Mouse (Mus musculus) midbrain, embryonic 16.5 days (tissue): ENCODE data around the gene Shisa7. TPM values are rescaled to one million over a fixed set of nuclear protein-coding genes. Genes with fewer than 3 reads are reported as not detected.
A peak's percentile ranks its signal among the peaks of the same experiment; 100 is the strongest.
"Not testable (repeated sequence)": the region's sequence is repeated elsewhere in the genome, so short reads cannot be mapped to it uniquely, and the experiment has no call there.

Experiments used
- ATAC-seq: fragments of 200-750 bp; cut with Nextera tagmentation; 2 replicates; pipeline ENCODE4 v1.8.0; 2017; ENCODE audit warnings: moderate TSS enrichment
- H3K27ac ChIP-seq: fragments of 300-500 bp; sonication (generic); 2 replicates; pipeline ENCODE4 v1.5.1; 2014; ENCODE audit warnings: mild to moderate bottlenecking, low read length, mixed read lengths
- H3K27me3 ChIP-seq: fragments of 300-500 bp; sonication (generic); 2 replicates; pipeline ENCODE4 v1.6.1; 2014; ENCODE audit warnings: low read depth, low read length, mixed read lengths; ENCODE audit not compliant: control insufficient read depth, insufficient read depth
- H3K36me3 ChIP-seq: fragments of 300-500 bp; sonication (generic); 2 replicates; pipeline ENCODE4 v1.6.1; 2014; ENCODE audit warnings: mild to moderate bottlenecking, low read length, moderate library complexity, mixed read lengths; ENCODE audit not compliant: control insufficient read depth, insufficient read depth
- H3K4me1 ChIP-seq: fragments of 300-500 bp; sonication (generic); 2 replicates; pipeline ENCODE4 v1.6.1; 2014; ENCODE audit warnings: mild to moderate bottlenecking, low read length, mixed read lengths; ENCODE audit not compliant: control insufficient read depth, insufficient read depth
- H3K4me2 ChIP-seq: fragments of 300-500 bp; sonication (generic); 2 replicates; pipeline ENCODE4 v1.6.1; 2014; ENCODE audit warnings: mild to moderate bottlenecking, low read length, mixed read lengths
- H3K4me3 ChIP-seq: fragments of 300-500 bp; sonication (generic); 2 replicates; pipeline ENCODE4 v1.5.1; 2014; ENCODE audit warnings: low read depth, mild to moderate bottlenecking, low read length, moderate library complexity, mixed read lengths
- H3K9ac ChIP-seq: fragments of 300-500 bp; sonication (generic); 2 replicates; pipeline ENCODE4 v1.6.1; 2014; ENCODE audit warnings: low read depth, low read length, mixed read lengths
- H3K9me3 ChIP-seq: fragments of 300-500 bp; sonication (generic); replicated peaks from 2 replicates; pipeline ENCODE4 v1.6.1; 2014; ENCODE audit warnings: mild to moderate bottlenecking, low read length, mixed read lengths; ENCODE audit not compliant: control insufficient read depth, poor library complexity, severe bottlenecking
- WGBS: fragments of 180-500 bp; shearing (Covaris S2); extraction: QIAGEN DNeasy Blood & Tissue Kit; methylation state at CpG from one replicate; pipeline ENCODE4 v1.1.7; 2014; 5-methylcytosine and 5-hydroxymethylcytosine counted together
- polyA plus RNA-seq: library from polyadenylated mRNA; unstranded; fragments of >200 nt; fragmentation: Nextera tagmentation; extraction: Ambion mirVana; gene quantifications from 2 replicates; pipeline ENCODE4 v1.2.1, GENCODE M21; 2015

Shisa7 gene
- polyA plus RNA-seq, 1 experiment from 2014 or later = 14.6 TPM

DNA sequence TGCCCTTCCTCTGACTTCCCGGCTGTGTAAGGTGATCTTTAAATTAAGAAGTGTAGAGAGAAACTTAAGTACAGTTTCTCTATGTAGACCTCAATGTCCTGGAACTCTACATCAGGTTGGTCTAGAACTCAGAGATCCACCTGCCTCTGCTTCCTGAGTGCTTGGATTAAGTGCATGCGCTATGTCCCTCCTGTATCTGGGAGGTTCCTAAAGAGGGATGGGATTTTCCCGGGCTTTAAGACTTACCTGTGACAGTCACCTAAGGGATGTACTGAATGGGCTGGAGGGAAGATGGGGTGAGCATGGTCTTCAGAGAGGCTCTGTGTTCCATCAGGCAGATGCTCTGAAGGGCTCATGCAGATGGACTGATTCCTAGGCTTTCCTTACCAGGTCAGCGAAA is 50.8 kb downstream of the Shisa7 start:
- Histone ChIP-seq H3K27me3 (no peaks in the 10 kb centered on the region), H3K9ac (peak overlapping the region; percentile 96), H3K4me2 (peak overlapping the region; percentile 70), H3K36me3 (peaks cover 16% of the 10 kb centered on the region), H3K27ac (no peak overlapping the region), H3K4me1 (peaks cover 12% of the 10 kb centered on the region), H3K4me3 (peak overlapping the region; percentile 90), H3K9me3 (no peaks in the 10 kb centered on the region)
- ATAC-seq = no peak
- WGBS = 42% methylated on average over 4 of the region's 4 CpGs

DNA sequence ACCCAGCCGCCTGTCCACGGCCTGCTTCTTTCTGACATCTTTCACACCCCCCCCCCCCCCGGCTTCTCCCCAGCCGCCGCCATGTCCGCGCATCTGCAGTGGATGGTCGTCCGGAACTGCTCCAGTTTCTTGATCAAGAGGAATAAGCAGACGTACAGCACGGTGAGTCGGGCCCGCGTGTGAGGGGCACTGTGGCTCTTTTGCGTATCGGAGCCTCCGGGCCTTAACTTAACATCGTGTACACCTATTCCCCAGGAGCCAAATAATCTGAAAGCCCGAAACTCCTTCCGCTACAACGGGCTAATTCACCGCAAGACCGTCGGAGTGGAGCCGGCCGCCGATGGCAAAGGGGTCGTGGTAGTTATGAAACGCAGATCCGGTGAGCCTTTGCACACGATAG is 51.2 kb downstream of the Shisa7 start:
- not testable (repeated sequence) for H3K9me3 ChIP-seq, H3K27me3 ChIP-seq, ATAC-seq
- Histone ChIP-seq H3K9ac (peak overlapping the region; percentile 96), H3K4me3 (peak overlapping the region; percentile 90), H3K4me2 (peak overlapping the region; percentile 70), H3K36me3 (peaks cover 16% of the 10 kb centered on the region), H3K4me1 (peaks cover 13% of the 10 kb centered on the region), H3K27ac (peak overlapping the region; percentile 90)
- WGBS = under 1% methylated on average over 31 of the region's 31 CpGs

DNA sequence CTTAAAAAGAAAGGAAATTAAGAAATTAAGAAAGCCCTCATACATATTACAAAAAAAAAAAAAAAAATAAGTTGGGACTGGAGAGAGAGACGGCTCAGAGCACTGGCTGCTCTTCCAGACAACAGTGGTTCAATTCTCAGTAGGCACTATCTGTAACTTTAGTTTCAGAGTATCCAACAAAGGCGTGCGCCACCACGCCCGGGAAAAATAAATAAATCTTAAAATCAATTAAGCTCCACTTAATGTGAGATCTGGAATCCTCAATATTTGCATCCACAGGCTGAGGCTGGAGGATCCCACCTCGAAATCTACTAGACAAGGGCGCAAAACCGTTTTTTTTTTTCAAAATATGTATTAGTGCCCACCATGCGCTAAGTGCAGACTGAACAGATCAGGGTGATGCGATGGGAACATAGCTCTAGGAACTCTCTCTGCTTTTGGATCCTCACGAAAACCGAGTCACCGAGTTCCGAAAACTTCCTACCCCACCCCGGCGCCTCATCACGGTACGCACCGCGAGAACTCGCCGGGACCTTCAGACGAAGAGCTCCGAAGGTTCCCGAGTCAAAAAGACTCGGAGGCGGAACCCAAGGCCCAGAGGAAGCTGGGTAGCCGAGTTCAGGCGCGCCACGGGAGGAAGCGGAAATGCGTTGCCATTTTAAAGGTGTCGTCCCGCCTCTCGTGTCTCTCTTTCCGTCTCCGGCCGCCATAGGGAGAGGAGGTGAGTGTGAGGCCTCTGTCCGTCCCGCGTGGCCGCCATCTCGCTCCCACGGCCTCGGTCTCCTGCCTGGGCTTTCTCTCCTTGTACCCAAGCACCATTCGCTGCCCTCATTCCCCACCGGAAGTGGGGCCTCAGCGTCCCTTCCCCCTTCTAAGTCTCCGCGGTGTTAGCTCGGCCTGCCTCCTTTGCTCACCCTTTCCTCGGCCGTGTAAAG is 52.0 kb downstream of the Shisa7 start, which contains the start of gene Rpl28:
Gene Rpl28, plus strand, starts transcription at position 597 of the 935 bp plus-strand sequence.
- Histone ChIP-seq H3K36me3 (peaks cover 16% of the 10 kb centered on the region), H3K4me2 (peak within 1 kb of the TSS; percentile 70), H3K4me1 (peaks cover 16% of the 10 kb centered on the region), H3K27me3 (no peaks in the 10 kb centered on the region), H3K9ac (peak within 1 kb of the TSS; percentile 96), H3K27ac (peak within 1 kb of the TSS; percentile 90), H3K9me3 (no peaks in the 10 kb centered on the region), H3K4me3 (peak within 1 kb of the TSS; percentile 90)
- ATAC-seq = peak; percentile 88
- 2% methylated on average over 54 of the region's 54 CpGs for WGBS

DNA sequence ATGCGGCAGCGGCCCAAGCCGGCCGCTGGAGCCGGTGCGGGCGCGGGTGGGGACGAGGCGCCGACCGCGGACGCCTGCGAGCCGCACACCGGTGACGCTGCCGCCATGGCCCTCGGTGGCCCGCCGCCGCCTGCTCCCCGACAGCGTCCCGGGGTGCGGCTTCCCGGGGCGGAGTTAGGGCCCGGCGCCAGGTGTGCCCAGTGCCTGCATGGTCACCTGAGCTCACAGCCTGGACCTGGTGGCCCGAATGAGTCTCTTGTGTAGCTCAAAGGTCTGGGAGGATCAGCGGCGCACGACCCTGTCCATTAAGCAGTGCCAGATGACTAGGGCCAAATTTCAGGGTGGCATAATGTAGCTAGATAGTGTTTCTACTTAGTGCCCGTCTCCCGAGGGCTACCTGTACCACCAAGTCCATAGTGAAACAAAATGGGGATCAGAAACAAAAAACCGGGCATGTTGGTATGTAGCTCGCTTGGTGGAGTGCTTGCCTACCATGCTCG is 55.0 kb downstream of the Shisa7 start, which contains the start of gene Tmem238:
Gene Tmem238, minus strand, starts transcription at position 221 of the 500 bp plus-strand sequence.
- peak within 1 kb of the TSS; percentile 67 for H3K27ac ChIP-seq

DNA sequence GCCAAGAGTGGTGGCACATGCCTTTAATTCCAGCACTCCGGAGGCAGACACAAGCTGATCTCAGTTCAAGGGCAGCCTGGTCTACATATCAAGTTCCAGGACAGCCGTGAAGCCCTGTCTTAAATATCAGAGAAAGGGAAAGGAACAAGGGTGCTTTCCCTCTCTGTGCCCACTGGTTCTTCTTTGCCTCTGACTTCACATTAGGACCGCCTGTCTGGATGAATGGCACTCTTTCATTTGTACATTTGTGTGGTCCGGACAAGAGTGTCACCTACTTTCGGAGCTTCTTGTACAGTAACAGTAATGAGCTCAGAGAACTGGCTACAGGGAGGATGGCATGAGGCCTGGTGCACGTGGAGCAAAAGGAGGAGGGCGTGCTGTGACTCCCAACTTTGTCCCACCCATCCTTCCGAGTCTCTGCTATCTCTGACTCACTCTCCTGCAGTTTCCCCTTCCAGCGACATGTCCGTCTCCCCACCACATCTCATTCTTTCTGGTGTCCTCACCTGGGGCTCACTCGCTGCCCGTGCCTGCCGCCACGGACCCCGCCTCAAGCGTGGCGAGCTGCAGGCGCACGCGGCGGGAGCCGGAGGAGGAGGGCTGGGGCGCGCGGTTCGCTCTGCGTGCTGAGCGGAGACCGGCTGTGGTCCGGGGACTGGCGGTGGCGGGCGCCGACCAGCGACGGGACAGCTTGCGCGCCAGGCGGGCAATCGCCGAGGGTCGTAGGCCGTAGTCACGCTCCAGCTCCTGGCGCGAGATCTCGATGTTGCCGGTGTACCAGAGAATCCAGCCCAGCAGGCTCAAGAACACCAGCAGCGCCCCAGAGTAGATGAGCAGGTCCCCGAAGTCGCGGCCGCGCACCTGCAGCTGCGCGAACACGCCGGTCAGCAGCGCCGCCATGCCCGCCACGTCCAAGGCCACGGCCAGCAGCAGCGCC is 55.7 kb downstream of the Shisa7 start:
- H3K27me3 ChIP-seq = no peaks in the 10 kb centered on the region
- H3K27ac ChIP-seq = peak overlapping the region; percentile 67
- H3K4me1 ChIP-seq = peaks cover 10% of the 10 kb centered on the region
- peak overlapping the region; percentile 77 for H3K9ac ChIP-seq
- peak overlapping the region; percentile 63 for H3K4me3 ChIP-seq
- ATAC-seq = peak; percentile 50
- 2% methylated on average over 60 of the region's 64 CpGs for WGBS
- H3K9me3 ChIP-seq = no peaks in the 10 kb centered on the region
- H3K4me2 ChIP-seq = peak overlapping the region; percentile 80
- H3K36me3 ChIP-seq = no peaks in the 10 kb centered on the region

More for the DNA sequence above, 55.0 kb downstream of the Shisa7 start, which contains the start of gene Tmem238:
- Histone ChIP-seq H3K36me3 (peaks cover 3% of the 10 kb centered on the region; the same call in 1 of the 2 replicates), H3K9ac (peak within 1 kb of the TSS; percentile 77), H3K4me3 (peak within 1 kb of the TSS; percentile 63), H3K4me2 (peak within 1 kb of the TSS; percentile 80), H3K9me3 (no peaks in the 10 kb centered on the region), H3K4me1 (peaks cover 16% of the 10 kb centered on the region), H3K27me3 (no peaks in the 10 kb centered on the region)
- ATAC-seq = no peak
- WGBS = 14% methylated on average over 26 of the region's 40 CpGs

DNA sequence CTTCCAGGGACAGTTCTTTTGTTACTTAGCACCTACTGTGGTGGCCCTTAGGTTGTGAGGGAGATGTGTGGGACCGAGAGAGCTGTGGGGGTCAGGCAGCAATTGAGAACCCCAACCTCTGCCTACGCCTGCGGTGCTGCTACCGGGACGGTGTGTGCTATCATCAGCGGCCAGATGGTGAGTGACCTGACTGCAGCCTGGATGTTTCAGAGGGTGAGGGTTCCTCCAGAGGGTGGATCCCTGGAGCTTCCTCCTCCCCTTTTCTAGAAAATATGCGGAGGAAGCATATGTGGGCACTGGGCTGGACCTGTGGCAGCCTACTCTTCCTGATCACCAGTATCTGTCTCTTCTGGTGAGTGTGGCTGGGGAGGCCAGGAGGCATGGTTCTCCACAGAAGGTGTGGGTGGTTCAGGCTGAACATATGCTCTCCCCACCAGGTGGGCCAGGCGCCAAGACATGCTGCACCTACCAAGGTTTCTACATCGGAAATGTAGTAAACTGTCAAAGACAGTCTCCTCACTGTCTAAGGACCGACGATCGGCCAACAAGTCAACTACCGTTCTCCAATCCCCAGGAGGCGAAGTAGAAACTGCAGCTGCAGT is 60.7 kb downstream of the Shisa7 start:
- no peak overlapping the region for H3K4me3 ChIP-seq
- peaks cover 8% of the 10 kb centered on the region for H3K27me3 ChIP-seq
- peaks cover 4% of the 10 kb centered on the region; the same call in 1 of the 2 replicates for H3K4me1 ChIP-seq
- no peak for ATAC-seq
- H3K4me2 ChIP-seq = no peak overlapping the region
- no peak overlapping the region for H3K9ac ChIP-seq
- H3K27ac ChIP-seq = no peak overlapping the region
- WGBS = 82% methylated on average over 14 of the region's 14 CpGs
- no peaks in the 10 kb centered on the region for H3K9me3 ChIP-seq
- no peaks in the 10 kb centered on the region for H3K36me3 ChIP-seq

DNA sequence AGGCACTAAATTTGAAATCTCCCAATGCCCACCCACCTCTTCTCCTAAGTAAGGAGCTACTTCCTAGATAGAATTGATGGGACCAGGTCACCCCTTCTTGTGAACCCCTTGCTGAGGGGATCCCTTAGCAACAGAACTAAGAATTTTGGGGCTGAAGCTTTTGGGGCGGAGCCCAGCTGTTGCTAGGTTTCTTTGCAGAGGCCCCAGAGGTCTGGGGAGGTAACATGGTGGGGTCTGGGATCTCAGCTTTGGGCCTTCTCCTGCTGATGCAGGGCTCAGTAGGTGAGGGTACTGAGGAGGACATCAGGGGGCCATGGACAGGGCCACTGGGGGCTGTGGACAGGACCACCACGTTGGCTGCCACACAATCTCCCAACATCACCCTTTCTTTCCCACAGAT is 61.7 kb downstream of the Shisa7 start, which contains the start of the genes Il11 and Tmem190:
Gene Il11, minus strand, starts transcription at position 101 of the 400 bp plus-strand sequence.
Gene Tmem190, plus strand, starts transcription at position 179 of the 400 bp plus-strand sequence.
- WGBS = 86% methylated on average over 2 of the region's 2 CpGs
- H3K4me2 ChIP-seq = no peak within 1 kb of the TSS
- no peaks in the 10 kb centered on the region for H3K4me1 ChIP-seq
- H3K4me3 ChIP-seq = no peak within 1 kb of the TSS
- H3K36me3 ChIP-seq = no peaks in the 10 kb centered on the region
- H3K27me3 ChIP-seq = peaks cover 17% of the 10 kb centered on the region
- H3K27ac ChIP-seq = no peak within 1 kb of the TSS
- no peaks in the 10 kb centered on the region for H3K9me3 ChIP-seq
- ATAC-seq = no peak
- H3K9ac ChIP-seq = no peak within 1 kb of the TSS

DNA sequence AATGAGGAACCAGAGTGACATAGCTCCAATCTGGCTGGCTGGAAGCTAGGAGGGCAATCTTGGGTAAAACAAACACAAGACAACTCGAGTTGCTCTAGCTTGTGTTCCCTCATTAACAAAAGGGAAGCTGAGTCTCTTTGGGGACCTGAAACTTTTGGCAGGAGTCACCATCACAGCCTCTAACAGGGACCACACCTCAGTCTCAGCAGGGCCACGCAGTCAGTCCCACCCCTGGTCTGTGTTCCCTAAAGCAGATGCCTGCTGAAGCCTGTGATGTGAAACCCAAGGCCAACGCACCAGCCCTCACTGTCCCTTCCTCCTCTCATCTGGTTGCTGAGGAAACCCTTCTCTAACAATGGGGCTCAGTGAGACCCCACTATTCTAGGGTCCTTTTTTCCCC is 62.4 kb downstream of the Shisa7 start:
- Histone ChIP-seq H3K9me3 (no peaks in the 10 kb centered on the region), H3K9ac (no peak overlapping the region), H3K4me3 (no peak overlapping the region), H3K4me2 (no peak overlapping the region), H3K4me1 (no peaks in the 10 kb centered on the region), H3K27ac (no peak overlapping the region), H3K27me3 (peaks cover 21% of the 10 kb centered on the region), H3K36me3 (no peaks in the 10 kb centered on the region)
- ATAC-seq = no peak
- 67% methylated on average over 3 of the region's 3 CpGs for WGBS
